Mouse (Mus musculus): ENCODE data around the gene Dchs1. TPM values are rescaled to one million over a fixed set of nuclear protein-coding genes. Genes with fewer than 3 reads are reported as not detected.

The Dchs1 gene
- polyA plus RNA-seq (2015; fragmentation: Nextera tagmentation; extraction: Ambion mirVana), result 8.2 and 8.3 TPM in 2 replicates

DNA sequence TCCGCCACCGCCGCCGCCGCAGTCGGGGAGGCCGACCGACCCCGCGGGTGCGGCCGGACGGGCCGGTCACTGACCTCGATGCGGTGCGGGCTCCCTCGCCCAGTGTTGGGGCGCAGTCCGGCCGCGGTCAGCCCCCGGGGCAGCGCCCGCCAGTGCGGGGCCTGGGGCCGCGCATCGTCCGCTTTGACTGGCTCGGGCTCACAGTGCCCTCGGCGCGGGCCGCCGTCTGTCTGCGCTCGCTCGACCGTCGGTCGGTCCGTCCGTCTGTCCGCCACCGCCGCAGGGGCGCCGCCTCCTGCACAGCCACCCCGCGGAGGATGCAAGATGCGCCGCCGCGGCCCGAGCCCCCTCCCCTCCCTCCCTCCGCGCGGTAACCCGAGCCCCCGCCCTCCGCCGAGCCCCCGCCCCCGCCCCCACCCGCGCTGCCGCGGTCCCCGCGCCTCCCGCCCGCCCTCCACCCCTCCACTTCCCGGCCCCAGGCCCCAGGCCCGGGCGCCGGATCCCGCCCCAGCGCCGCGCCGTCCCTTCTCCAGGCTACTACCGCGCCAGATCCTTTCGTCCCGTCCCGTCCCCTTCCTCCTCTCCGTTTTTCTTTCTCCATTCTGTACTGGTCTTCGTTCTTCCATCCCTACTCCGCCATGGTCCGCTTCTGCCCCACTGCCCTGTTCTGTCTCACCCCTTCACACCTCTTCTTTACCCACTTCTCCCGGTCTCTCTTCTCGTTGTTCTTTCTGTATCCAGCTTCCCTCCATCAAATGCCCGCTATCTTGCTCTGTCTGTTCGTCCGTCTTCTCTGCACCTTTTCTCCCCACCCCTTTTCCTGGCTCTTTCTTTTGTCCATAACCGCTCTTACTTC is at the start of gene Dchs1:
Gene Dchs1, minus strand, starts transcription at position 370 of the 856 bp plus-strand sequence.
- H3K4me3 ChIP-seq (replicated peaks), result peak within 1 kb of the TSS; percentile 77
- H3K9me3 ChIP-seq, result no peaks in the 10 kb centered on the region
- no peaks in the 10 kb centered on the region for H3K27me3 ChIP-seq (replicated peaks)
- no peaks in the 10 kb centered on the region for H3K36me3 ChIP-seq
- H3K4me2 ChIP-seq (replicated peaks), result peak within 1 kb of the TSS; percentile 65
- peaks cover 21% of the 10 kb centered on the region for H3K4me1 ChIP-seq (replicated peaks)
- peak within 1 kb of the TSS; percentile 83 for H3K27ac ChIP-seq
- ATAC-seq, result peak; percentile 84
- WGBS, result under 1% methylated on average over 65 of the region's 97 CpGs
- H3K9ac ChIP-seq, result peak within 1 kb of the TSS; percentile 81

GRCm38 (mm10) chr7:105824281-105824680 is 36.8 kb upstream of the Dchs1 start:
- Histone ChIP-seq H3K27me3 (replicated peaks) (no peaks in the 10 kb centered on the region), H3K9ac (no peak overlapping the region), H3K4me3 (replicated peaks) (no peak overlapping the region), H3K4me2 (replicated peaks) (no peak overlapping the region), H3K27ac (no peak overlapping the region), H3K9me3 (no peaks in the 10 kb centered on the region), H3K4me1 (replicated peaks) (no peaks in the 10 kb centered on the region), H3K36me3 (no peaks in the 10 kb centered on the region)
- ATAC-seq, result no peak
- WGBS, result 74% methylated on average over 7 of the region's 7 CpGs

- Histone ChIP-seq H3K27ac (no peak overlapping the region), H3K4me2 (replicated peaks) (no peak overlapping the region), H3K9ac (no peak overlapping the region), H3K27me3 (replicated peaks) (no peaks in the 10 kb centered on the region), H3K4me3 (replicated peaks) (no peak overlapping the region), H3K9me3 (no peaks in the 10 kb centered on the region), H3K36me3 (no peaks in the 10 kb centered on the region), H3K4me1 (replicated peaks) (no peaks in the 10 kb centered on the region)
- WGBS, result 2% methylated on average over 1 of the region's 1 CpGs
- peak; percentile 34; the same call in 1 of the 2 replicates for ATAC-seq
Measured at GRCm38 (mm10) chr7:105818483-105818882, 31.0 kb upstream of the Dchs1 start.

GRCm38 (mm10) chr7:105816736-105817135 is 29.3 kb upstream of the Dchs1 start:
- Histone ChIP-seq H3K27ac (no peak overlapping the region), H3K27me3 (replicated peaks) (no peaks in the 10 kb centered on the region), H3K4me1 (replicated peaks) (no peaks in the 10 kb centered on the region), H3K4me3 (replicated peaks) (no peak overlapping the region), H3K4me2 (replicated peaks) (no peak overlapping the region), H3K9ac (no peak overlapping the region), H3K36me3 (no peaks in the 10 kb centered on the region), H3K9me3 (no peaks in the 10 kb centered on the region)
- no peak for ATAC-seq

DNA sequence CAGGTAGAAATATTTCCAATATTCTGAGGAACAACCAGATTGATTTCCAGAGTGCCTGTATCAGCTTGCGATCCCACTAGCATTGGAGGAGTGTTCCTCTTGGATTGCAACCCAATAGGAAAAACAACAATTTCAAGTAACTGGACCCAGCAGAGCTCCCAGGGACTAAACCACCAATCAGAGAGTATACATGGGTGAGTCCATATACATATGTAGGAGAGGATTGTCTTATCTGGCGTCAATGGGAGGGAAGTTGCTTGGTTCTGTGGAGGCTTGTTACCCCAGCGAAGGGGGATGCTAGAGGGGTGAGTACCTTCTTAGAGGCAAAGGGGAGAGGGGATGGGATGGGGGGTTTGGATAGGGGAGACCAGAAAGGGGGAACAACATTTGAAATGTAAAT is 25.9 kb upstream of the Dchs1 start:
- Histone ChIP-seq H3K9me3 (no peaks in the 10 kb centered on the region), H3K36me3 (peaks cover 8% of the 10 kb centered on the region; the same call in 1 of the 2 replicates), H3K4me3 (replicated peaks) (no peak overlapping the region), H3K4me2 (replicated peaks) (no peak overlapping the region), H3K27ac (no peak overlapping the region), H3K4me1 (replicated peaks) (peaks cover 8% of the 10 kb centered on the region; the same call in 1 of the 2 replicates), H3K9ac (no peak overlapping the region), H3K27me3 (replicated peaks) (no peaks in the 10 kb centered on the region)
- no peak for ATAC-seq
- WGBS, result 89% methylated on average over 3 of the region's 3 CpGs

DNA sequence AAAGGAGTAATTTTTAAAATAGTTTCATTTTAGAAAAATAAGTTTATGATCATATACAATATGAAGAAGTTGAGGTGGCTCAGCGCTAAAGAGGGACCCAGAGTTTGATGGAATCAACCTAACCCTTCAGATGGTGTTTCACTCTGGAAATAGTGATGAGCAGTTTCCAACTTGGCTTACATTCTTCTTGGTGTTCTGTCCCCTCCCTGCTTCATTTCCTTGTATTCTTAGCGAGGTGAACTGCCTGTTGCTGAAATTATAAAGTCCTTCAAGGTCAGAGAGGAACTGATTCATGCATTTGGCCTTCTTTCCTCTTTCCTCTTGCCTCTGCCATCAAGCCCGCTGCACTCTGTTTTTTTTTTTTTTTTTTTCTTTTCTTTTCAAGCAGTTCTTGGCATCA is 25.1 kb upstream of the Dchs1 start:
- no peaks in the 10 kb centered on the region for H3K27me3 ChIP-seq (replicated peaks)
- no peaks in the 10 kb centered on the region for H3K9me3 ChIP-seq
- WGBS, result 87% methylated on average over 3 of the region's 3 CpGs
- no peak overlapping the region for H3K4me3 ChIP-seq (replicated peaks)
- H3K9ac ChIP-seq, result no peak overlapping the region
- peaks cover 8% of the 10 kb centered on the region; the same call in 1 of the 2 replicates for H3K36me3 ChIP-seq
- H3K4me2 ChIP-seq (replicated peaks), result no peak overlapping the region
- H3K27ac ChIP-seq, result no peak overlapping the region
- no peak for ATAC-seq
- peaks cover 8% of the 10 kb centered on the region; the same call in 1 of the 2 replicates for H3K4me1 ChIP-seq (replicated peaks)

DNA sequence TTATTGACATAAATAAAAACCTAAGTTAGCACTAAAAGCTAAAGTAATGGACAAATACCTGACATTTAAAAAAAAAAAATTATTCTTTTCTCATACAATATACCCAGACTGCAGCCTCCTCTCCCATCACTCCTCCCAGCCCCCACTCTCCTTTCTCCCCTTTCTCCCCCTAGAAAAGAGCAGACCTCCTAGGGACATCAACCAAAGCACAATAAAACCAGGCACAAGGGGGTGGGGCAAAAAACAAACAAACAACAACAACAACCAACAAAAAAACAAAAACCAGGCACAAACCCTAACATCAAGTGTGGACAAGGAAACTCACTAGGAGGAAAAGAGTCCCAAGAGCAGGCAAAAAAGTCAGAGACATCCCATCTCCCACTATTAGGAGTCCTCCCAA is 24.1 kb upstream of the Dchs1 start:
- H3K36me3 ChIP-seq, result peaks cover 8% of the 10 kb centered on the region; the same call in 1 of the 2 replicates
- H3K4me1 ChIP-seq (replicated peaks), result peaks cover 8% of the 10 kb centered on the region; the same call in 1 of the 2 replicates
- no peaks in the 10 kb centered on the region for H3K27me3 ChIP-seq (replicated peaks)
- ATAC-seq, result peak; percentile 5
- H3K27ac ChIP-seq, result no peak overlapping the region
- H3K9ac ChIP-seq, result no peak overlapping the region
- no peaks in the 10 kb centered on the region for H3K9me3 ChIP-seq
- H3K4me3 ChIP-seq (replicated peaks), result no peak overlapping the region
- peak overlapping the region; percentile 54 for H3K4me2 ChIP-seq (replicated peaks)

DNA sequence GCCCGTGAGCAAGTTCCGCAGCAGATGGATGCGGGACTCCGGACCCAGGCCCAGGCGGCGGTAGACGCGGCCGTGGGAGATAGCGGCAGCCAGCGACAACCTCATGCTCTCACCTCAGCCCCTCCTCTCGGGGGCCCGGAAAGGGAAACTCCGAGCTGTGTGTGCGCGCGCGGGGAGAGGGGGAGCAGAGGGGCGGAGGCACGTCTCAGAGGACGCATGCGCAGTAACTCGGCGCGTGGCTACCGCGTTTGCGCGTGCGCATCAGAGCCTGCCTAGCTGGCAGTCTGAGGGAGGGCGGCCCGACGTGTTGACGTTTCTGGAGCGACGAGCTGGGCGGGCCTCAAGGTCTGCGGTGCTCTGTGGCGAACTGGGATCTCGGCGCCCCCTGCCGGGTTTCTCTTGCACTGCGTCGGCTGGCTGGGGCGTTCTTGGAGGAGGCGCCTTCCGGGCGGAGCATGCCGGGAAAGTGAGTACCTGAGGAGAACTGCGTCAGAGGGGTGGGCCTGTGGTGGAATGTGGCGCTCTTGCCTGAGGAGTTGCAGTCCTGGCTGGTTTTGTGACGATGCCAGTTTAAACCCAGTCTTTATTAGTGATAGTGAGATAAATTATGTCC is 23.5 kb upstream of the Dchs1 start, which contains the start of gene Mrpl17:
Gene Mrpl17, minus strand, starts transcription at position 223 of the 613 bp plus-strand sequence.
- peak; percentile 98 for ATAC-seq
- H3K9me3 ChIP-seq, result no peaks in the 10 kb centered on the region
- peak within 1 kb of the TSS; percentile 83 for H3K4me3 ChIP-seq (replicated peaks)
- peak within 1 kb of the TSS; percentile 85 for H3K27ac ChIP-seq
- peaks cover 8% of the 10 kb centered on the region; the same call in 1 of the 2 replicates for H3K36me3 ChIP-seq
- H3K9ac ChIP-seq, result peak within 1 kb of the TSS; percentile 96
- no peaks in the 10 kb centered on the region for H3K27me3 ChIP-seq (replicated peaks)
- peak within 1 kb of the TSS; percentile 54 for H3K4me2 ChIP-seq (replicated peaks)
- under 1% methylated on average over 51 of the region's 52 CpGs for WGBS
- H3K4me1 ChIP-seq (replicated peaks), result peaks cover 8% of the 10 kb centered on the region; the same call in 1 of the 2 replicates

DNA sequence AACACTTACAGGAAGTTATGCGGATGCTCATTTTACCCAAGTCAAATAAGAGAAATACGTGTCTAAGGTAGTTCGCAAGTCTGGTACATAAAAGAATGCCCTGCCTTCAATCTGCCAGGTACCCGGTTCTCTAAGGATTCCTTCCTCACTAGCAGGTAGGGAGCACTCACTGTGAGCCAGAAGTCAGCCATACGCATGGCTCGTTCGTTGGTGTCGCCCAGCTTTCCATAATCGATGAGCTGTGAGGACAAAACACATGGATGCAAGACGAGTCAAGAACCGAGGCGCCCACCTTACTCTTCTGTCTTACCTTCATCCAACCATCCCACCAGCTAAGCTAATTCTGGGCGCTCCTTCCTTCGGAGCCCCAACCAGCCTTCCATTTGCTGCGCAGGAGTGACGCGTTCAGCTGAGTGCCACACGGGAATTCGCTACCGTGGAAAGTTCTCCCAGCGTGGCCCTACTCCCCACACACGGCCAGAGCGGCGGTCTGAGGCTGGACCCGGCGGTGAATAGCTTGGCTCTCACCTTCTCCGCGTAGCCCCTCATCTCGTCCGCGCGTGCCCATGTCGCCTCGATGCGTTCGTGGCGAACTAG is 22.9 kb upstream of the Dchs1 start:
- ATAC-seq, result no peak; the same call in 1 of the 2 replicates
- Histone ChIP-seq H3K4me2 (replicated peaks) (peak overlapping the region; percentile 54), H3K27me3 (replicated peaks) (no peaks in the 10 kb centered on the region), H3K9ac (peak overlapping the region; percentile 96), H3K36me3 (peaks cover 8% of the 10 kb centered on the region; the same call in 1 of the 2 replicates), H3K4me1 (replicated peaks) (peaks cover 8% of the 10 kb centered on the region; the same call in 1 of the 2 replicates), H3K9me3 (no peaks in the 10 kb centered on the region), H3K4me3 (replicated peaks) (peak overlapping the region; percentile 83), H3K27ac (peak overlapping the region; percentile 85)
- 3% methylated on average over 37 of the region's 37 CpGs for WGBS

GRCm38 (mm10) chr7:105809836-105810235 is 22.4 kb upstream of the Dchs1 start:
- WGBS, result 84% methylated on average over 7 of the region's 7 CpGs
- Histone ChIP-seq H3K36me3 (peaks cover 8% of the 10 kb centered on the region; the same call in 1 of the 2 replicates), H3K4me2 (replicated peaks) (peak overlapping the region; percentile 54), H3K4me3 (replicated peaks) (peak overlapping the region; percentile 83), H3K9me3 (no peaks in the 10 kb centered on the region), H3K27ac (no peak overlapping the region), H3K27me3 (replicated peaks) (no peaks in the 10 kb centered on the region), H3K9ac (peak overlapping the region; percentile 96; the same call in 1 of the 2 replicates), H3K4me1 (replicated peaks) (peaks cover 8% of the 10 kb centered on the region; the same call in 1 of the 2 replicates)
- ATAC-seq, result no peak

- Histone ChIP-seq H3K9ac (no peak overlapping the region), H3K36me3 (peaks cover 8% of the 10 kb centered on the region; the same call in 1 of the 2 replicates), H3K27me3 (replicated peaks) (no peaks in the 10 kb centered on the region), H3K9me3 (no peaks in the 10 kb centered on the region), H3K4me1 (replicated peaks) (peaks cover 8% of the 10 kb centered on the region; the same call in 1 of the 2 replicates), H3K4me3 (replicated peaks) (no peak overlapping the region), H3K27ac (no peak overlapping the region), H3K4me2 (replicated peaks) (no peak overlapping the region)
- ATAC-seq, result no peak
- WGBS, result 78% methylated on average over 1 of the region's 1 CpGs
Measured at GRCm38 (mm10) chr7:105808385-105808784, 20.9 kb upstream of the Dchs1 start.

DNA sequence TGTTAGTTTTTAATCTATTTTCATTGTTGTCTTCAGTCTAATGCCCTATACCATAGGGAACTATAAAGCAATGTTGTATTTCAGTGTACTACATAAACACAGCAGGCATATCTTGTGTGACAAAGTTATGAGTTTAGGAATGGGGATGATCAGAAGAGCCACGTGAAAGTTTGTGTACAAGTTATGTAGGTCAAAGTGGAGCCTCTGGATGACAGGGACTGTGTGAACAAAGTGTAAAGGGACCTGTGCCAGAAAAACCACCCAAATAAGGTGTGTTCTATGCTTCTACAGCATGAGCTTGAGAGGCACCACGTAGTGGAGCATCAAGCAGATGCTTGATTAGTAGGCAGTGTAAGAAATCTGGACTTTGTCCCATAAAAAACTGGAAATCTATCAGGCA is 19.3 kb upstream of the Dchs1 start:
- Histone ChIP-seq H3K9ac (no peak overlapping the region), H3K4me1 (replicated peaks) (peaks cover 8% of the 10 kb centered on the region; the same call in 1 of the 2 replicates), H3K27ac (no peak overlapping the region), H3K9me3 (no peaks in the 10 kb centered on the region), H3K4me2 (replicated peaks) (no peak overlapping the region), H3K27me3 (replicated peaks) (no peaks in the 10 kb centered on the region), H3K36me3 (peaks cover 8% of the 10 kb centered on the region; the same call in 1 of the 2 replicates), H3K4me3 (replicated peaks) (no peak overlapping the region)
- ATAC-seq, result no peak
- 49% methylated on average over 2 of the region's 2 CpGs for WGBS

All from intestine, embryonic 15.5 days (tissue).